Mouse (Mus musculus) neural tube, embryonic 13.5 days (tissue): ENCODE measurements around the gene Pgam1. TPM values are rescaled to one million over a fixed set of nuclear protein-coding genes. Genes with fewer than 3 reads are reported as not detected.
A peak's percentile ranks its signal among the peaks of the same experiment; 100 is the strongest.

Experiments
- ATAC-seq: fragments of 200-750 bp; cut with Nextera tagmentation; 2 replicates; pipeline ENCODE4 v1.8.0; 2017; ENCODE audit warnings: low read depth, mild to moderate bottlenecking, moderate TSS enrichment, moderate library complexity
- H3K27ac ChIP-seq: fragments of 300-500 bp; sonication (generic); replicated peaks from 2 replicates; pipeline ENCODE4 v1.5.1; 2015; ENCODE audit warnings: moderate library complexity, mild to moderate bottlenecking, inconsistent platforms
- H3K27me3 ChIP-seq: fragments of 300-500 bp; sonication (generic); 2 replicates; pipeline ENCODE4 v1.6.1; 2015; ENCODE audit warnings: mild to moderate bottlenecking, inconsistent platforms
- H3K36me3 ChIP-seq: fragments of 300-500 bp; sonication (generic); 2 replicates; pipeline ENCODE4 v1.6.1; 2015; ENCODE audit warnings: mild to moderate bottlenecking, inconsistent platforms
- H3K4me1 ChIP-seq: fragments of 300-500 bp; sonication (generic); replicated peaks from 2 replicates; pipeline ENCODE4 v1.6.1; 2015; ENCODE audit warnings: inconsistent platforms
- H3K4me2 ChIP-seq: fragments of 300-500 bp; sonication (generic); 2 replicates; pipeline ENCODE4 v1.6.1; 2015; ENCODE audit warnings: inconsistent platforms, mild to moderate bottlenecking, moderate library complexity
- H3K4me3 ChIP-seq: fragments of 300-500 bp; sonication (generic); 2 replicates; pipeline ENCODE4 v1.5.1; 2015; ENCODE audit warnings: mild to moderate bottlenecking, inconsistent platforms
- H3K9ac ChIP-seq: fragments of 300-500 bp; sonication (generic); 2 replicates; pipeline ENCODE4 v1.6.1; 2015; ENCODE audit warnings: moderate library complexity, mild to moderate bottlenecking, inconsistent platforms
- H3K9me3 ChIP-seq: fragments of 300-500 bp; sonication (generic); 2 replicates; pipeline ENCODE4 v1.6.1; 2016; ENCODE audit warnings: inconsistent platforms
- WGBS: fragments of 180-500 bp; shearing (Covaris S2); methylation state at CpG from one replicate; pipeline ENCODE4 v1.1.7; 2015; 5-methylcytosine and 5-hydroxymethylcytosine counted together
- polyA plus RNA-seq: library from polyadenylated mRNA; unstranded; fragments of >200 nt; fragmentation: Nextera tagmentation; extraction: Ambion mirVana; gene quantifications from 2 replicates; pipeline ENCODE4 v1.2.1, GENCODE M21; 2015

The Pgam1 gene
- polyA plus RNA-seq, 1 experiment from 2014 or later, result 458 TPM

DNA sequence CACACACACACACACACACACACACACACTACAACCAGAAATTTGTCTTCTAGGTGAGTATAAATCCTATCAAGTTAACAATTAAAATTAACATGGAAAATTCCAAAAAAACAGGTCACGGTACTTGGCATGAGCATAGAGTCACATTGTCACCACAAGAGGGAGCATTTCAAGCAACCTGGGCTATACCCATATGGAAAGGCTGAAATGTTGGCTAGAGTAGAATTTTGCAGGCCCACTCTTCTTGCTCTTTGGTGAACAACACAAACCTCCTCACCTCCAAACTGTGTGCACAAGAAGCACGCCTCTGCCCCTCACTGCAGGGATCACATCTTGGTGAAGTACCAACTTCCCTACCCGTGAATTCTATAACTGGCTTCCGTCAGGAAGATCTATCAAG is 12.9 kb upstream of the Pgam1 start:
- Histone ChIP-seq H3K9me3 (no peaks in the 10 kb centered on the region), H3K4me3 (no peak overlapping the region), H3K4me1 (peaks cover 19% of the 10 kb centered on the region), H3K27ac (no peak overlapping the region), H3K9ac (no peak overlapping the region), H3K4me2 (no peak overlapping the region), H3K36me3 (no peaks in the 10 kb centered on the region), H3K27me3 (no peaks in the 10 kb centered on the region)
- WGBS, result 52% methylated on average over 4 of the region's 4 CpGs
- ATAC-seq, result no peak

DNA sequence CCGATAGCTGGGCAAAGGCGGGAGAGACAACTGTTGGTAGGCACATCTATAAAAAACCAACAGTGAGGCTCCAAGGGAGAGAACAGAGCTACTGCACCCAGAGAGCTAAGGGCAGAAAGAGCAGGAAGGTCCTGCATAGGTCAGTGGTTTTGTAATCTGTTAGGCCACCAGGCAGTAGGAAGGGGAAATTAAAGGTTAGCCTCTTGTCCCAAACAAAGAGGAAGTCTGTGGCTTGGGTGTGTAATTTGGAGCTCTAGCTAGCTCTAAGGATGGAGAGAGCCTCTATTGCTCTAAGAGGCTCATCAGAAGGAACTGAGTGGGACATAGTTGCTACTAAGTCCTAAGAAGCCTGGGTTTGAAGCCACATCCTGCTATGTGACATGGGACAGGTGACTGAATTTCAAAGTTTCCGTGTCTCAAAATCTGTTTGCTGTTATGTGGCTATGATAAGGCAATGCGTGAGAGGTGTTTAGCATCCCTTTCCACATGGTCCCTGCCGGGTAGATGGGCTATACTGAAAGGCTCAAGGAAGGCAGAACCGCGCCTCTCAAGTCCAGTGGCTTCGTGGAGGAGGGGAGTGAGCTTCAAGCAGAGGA is 11.1 kb upstream of the Pgam1 start:
- WGBS, result 85% methylated on average over 8 of the region's 8 CpGs
- no peak overlapping the region for H3K27ac ChIP-seq
- H3K27me3 ChIP-seq, result no peaks in the 10 kb centered on the region
- H3K9me3 ChIP-seq, result no peaks in the 10 kb centered on the region
- no peak for ATAC-seq
- H3K4me3 ChIP-seq, result no peak overlapping the region
- peaks cover 7% of the 10 kb centered on the region for H3K4me1 ChIP-seq
- no peak overlapping the region for H3K4me2 ChIP-seq
- H3K9ac ChIP-seq, result no peak overlapping the region
- H3K36me3 ChIP-seq, result no peaks in the 10 kb centered on the region

DNA sequence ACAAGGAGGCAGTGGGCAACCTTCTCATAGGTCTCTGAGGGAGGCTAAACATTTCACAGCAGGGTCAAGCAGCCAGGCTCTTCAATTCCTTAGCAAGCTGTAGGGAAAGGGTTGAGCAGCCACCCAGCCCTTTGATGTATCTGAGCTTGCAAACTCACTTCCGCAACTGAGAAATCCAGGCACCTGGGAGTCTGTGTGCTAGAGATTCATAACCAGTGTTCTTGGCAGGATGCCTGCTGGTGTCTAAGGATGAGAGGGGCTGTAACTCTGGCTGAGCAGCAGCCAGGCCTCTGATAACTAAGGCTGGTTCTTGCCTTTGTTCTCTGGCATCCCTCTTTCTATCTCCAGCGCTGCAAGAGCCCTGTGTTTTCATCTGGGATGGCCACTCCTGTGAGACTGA is 10.0 kb upstream of the Pgam1 start:
- 49% methylated on average over 2 of the region's 2 CpGs for WGBS
- Histone ChIP-seq H3K4me1 (peaks cover 2% of the 10 kb centered on the region), H3K4me2 (no peak overlapping the region), H3K27me3 (no peaks in the 10 kb centered on the region), H3K36me3 (no peaks in the 10 kb centered on the region), H3K9me3 (no peaks in the 10 kb centered on the region), H3K9ac (0 out of 2 replicates have a peak overlapping the region, but pooled peaks have one; percentile 43), H3K4me3 (no peak overlapping the region), H3K27ac (no peak overlapping the region)
- no peak for ATAC-seq

DNA sequence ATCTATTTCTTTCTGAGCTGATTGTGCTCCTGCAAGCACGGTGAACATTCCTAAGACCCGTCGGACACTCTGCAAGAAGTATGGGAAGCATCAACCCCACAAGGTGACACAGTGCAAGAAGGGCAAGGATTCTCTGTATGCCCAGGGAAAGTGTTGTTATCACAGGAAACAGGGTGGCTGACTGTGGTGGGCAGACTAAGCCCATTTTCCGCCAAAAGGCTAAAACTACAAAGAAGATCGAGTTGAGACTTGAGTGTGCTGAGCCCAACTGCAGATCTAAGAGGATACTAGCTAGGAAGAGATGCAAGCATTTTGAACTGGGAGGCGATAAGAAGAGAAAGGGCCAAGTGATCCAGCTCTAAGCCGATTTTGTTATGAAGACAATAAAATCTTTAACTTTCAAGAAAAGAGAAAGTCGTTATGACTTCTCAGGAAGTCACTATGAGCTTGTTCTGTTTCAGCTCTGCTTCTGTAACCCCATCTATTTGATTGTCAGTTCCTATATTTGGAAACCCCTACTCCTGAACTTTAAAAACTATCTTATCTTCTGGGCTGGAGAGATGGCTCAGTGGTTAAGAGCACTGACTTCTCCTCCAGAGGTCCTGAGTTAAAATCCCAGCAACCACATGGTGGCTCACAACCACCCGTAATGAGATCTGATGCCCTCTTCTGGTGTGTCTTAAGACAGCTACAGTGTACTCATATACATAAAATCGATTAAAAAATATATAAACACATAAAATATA is 8.7 kb upstream of the Pgam1 start:
- no peak overlapping the region for H3K4me2 ChIP-seq
- no peaks in the 10 kb centered on the region for H3K36me3 ChIP-seq
- ATAC-seq, result no peak
- H3K9me3 ChIP-seq, result no peaks in the 10 kb centered on the region
- H3K9ac ChIP-seq, result no peak overlapping the region
- no peaks in the 10 kb centered on the region for H3K27me3 ChIP-seq
- 0 out of 2 replicates have a peak, but pooled peaks cover 6% of the 10 kb centered on the region for H3K4me1 ChIP-seq
- WGBS, result 90% methylated on average over 10 of the region's 10 CpGs
- no peak overlapping the region for H3K4me3 ChIP-seq
- no peak overlapping the region for H3K27ac ChIP-seq

DNA sequence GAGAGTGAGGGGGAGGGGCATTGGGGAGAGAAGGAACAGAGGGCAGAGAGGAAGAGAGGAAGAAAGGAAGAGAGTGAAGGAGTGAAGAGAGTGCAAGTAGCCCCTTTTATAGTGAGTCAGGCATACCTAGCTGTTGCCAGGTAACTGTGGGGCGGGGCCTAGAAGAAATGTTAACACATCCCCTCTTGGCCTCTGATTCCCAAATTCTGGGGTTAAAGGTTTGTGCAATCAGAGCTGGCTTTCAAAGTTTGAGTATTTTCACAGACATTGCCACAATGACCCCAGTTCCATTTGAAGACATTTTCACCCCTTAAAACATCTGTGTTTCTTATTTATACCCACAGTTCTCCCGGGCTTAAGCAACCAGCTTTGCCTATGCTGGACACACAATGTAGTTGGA is 6.5 kb upstream of the Pgam1 start:
- no peaks in the 10 kb centered on the region for H3K36me3 ChIP-seq
- ATAC-seq, result no peak
- no peak overlapping the region for H3K4me2 ChIP-seq
- no peak overlapping the region for H3K9ac ChIP-seq
- H3K27ac ChIP-seq, result no peak overlapping the region
- no peak overlapping the region for H3K4me3 ChIP-seq
- H3K9me3 ChIP-seq, result no peaks in the 10 kb centered on the region
- 89% methylated on average over 2 of the region's 2 CpGs for WGBS
- H3K4me1 ChIP-seq, result 0 out of 2 replicates have a peak, but pooled peaks cover 6% of the 10 kb centered on the region
- H3K27me3 ChIP-seq, result no peaks in the 10 kb centered on the region

DNA sequence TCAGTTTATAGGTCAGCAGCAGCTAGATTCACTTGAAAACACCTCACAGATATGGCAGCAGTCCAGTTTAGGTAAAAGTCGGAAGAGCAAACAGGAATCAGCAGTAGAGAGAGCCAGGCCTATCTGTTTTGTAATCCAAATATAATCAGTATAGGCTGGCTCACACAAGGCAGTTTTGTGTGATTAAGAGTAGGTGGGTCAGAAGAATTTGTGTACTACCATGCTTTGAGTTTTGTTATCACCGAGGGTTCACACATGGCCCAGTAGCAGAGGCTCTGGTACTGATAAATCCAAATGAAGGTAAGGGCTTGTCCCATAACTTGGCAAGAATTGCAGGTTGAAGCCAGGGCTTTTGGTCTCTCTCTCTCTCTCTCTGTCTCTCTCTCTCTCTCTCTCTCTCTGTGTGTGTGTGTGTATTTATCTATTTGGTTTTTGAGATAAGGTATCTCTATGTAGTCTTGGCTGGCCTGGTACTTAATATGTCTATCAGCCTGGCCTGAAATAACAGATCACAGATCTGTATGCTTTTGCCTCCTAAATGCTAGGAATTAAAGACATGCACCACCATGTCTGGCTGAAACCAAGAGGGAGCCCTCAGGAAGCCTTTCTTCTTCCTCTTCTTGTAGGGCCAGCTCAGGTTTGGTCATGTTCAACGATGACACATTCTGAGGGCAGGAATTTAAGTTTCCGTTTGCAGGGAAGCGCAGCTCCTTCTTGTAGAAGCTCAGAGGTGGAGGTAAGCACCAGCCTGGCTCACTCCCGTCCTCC is 5.2 kb upstream of the Pgam1 start:
- no peak for ATAC-seq
- 72% methylated on average over 6 of the region's 6 CpGs for WGBS

DNA sequence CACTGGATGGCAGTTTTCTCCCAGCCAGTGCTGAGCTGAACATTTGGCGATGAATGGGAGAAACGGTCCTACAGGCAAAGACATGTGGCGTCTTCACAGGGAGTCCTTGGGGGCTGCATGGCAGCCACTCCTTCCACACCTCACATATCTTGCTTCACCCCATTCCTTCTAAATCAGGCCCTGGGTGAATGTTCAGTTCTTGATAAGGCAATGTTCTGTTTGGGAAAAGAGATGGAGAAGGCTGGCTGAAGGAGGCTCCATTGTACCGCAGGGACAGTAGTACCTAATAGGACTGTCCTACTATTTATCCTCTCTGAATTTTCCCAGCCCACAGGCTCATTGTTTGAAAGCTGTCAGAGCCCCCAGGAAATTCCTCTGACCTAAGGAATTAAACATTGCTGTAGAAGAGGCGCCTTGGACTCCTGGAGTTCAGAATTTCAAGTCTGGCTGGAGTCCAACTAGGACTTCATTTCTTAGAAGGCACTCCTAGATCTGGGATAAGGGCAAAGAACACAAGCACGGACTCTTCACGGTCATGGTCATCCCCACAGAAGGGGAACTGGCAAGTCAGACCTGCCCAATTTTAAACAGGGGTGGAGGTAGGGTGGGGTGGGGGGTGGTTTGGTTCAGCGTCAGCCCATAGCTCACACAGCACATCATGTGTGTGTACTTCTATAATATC is 4.5 kb upstream of the Pgam1 start:
- ATAC-seq, result no peak
- WGBS, result 59% methylated on average over 8 of the region's 8 CpGs
- no peaks in the 10 kb centered on the region for H3K27me3 ChIP-seq
- H3K9ac ChIP-seq, result no peak overlapping the region
- no peaks in the 10 kb centered on the region for H3K36me3 ChIP-seq
- H3K4me1 ChIP-seq, result 0 out of 2 replicates have a peak, but pooled peaks cover 6% of the 10 kb centered on the region
- H3K4me3 ChIP-seq, result no peak overlapping the region
- H3K9me3 ChIP-seq, result no peaks in the 10 kb centered on the region
- no peak overlapping the region for H3K27ac ChIP-seq
- no peak overlapping the region for H3K4me2 ChIP-seq

More for the DNA sequence above, 5.2 kb upstream of the Pgam1 start:
- Histone ChIP-seq H3K4me2 (no peak overlapping the region), H3K4me3 (no peak overlapping the region), H3K9ac (no peak overlapping the region), H3K4me1 (0 out of 2 replicates have a peak, but pooled peaks cover 6% of the 10 kb centered on the region), H3K9me3 (no peaks in the 10 kb centered on the region), H3K36me3 (no peaks in the 10 kb centered on the region), H3K27me3 (no peaks in the 10 kb centered on the region), H3K27ac (no peak overlapping the region)

DNA sequence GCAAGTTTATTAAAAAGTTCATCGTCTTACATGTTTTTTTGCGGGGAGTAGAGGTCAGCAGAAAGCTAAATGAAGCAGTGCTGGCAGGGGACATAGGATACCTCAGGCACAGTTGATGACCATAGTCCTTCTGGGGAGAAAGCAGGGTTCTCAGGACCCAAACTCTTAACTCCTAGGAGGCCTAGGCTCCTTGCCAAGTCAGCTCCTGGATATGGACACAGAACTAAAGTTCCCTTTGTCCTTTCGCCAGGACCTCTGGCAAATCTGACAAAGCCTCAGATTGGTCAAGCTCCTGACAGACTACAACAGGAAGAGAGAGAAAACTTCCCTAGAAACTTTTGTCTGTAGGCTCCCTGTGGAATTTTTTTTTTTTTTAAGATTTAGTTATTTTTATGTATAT is 3.0 kb upstream of the Pgam1 start:
- Histone ChIP-seq H3K4me3 (no peak overlapping the region), H3K4me1 (peaks cover 17% of the 10 kb centered on the region), H3K4me2 (no peak overlapping the region), H3K9me3 (no peaks in the 10 kb centered on the region), H3K27ac (no peak overlapping the region), H3K9ac (no peak overlapping the region), H3K36me3 (no peaks in the 10 kb centered on the region), H3K27me3 (no peaks in the 10 kb centered on the region)
- no peak for ATAC-seq
- 88% methylated on average over 3 of the region's 3 CpGs for WGBS

DNA sequence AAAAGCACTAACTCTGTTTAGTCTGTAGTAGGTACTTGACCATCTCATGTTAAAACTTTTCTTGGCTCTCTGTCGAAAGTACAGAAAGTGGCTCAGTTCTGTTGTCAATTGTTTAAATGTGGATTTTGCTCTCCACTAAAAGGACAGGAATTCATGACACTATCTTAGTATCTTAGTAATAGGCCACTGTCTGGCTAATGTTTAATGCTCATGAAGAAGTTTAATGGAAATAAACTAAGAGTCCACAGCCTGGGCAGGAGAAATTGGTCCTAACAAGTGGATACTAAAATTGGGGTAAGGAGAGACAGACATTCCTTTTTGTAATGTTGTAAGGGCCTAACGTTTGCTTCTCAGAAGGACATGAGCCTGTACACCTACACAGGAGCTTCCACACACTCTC is 1.3 kb upstream of the Pgam1 start:
- Histone ChIP-seq H3K9ac (no peak overlapping the region), H3K36me3 (0 out of 2 replicates have a peak, but pooled peaks cover 9% of the 10 kb centered on the region), H3K9me3 (no peaks in the 10 kb centered on the region), H3K27ac (no peak overlapping the region), H3K4me1 (peaks cover 31% of the 10 kb centered on the region), H3K4me3 (no peak overlapping the region), H3K4me2 (no peak overlapping the region), H3K27me3 (no peaks in the 10 kb centered on the region)
- WGBS, result 90% methylated on average over 2 of the region's 2 CpGs
- ATAC-seq, result no peak

DNA sequence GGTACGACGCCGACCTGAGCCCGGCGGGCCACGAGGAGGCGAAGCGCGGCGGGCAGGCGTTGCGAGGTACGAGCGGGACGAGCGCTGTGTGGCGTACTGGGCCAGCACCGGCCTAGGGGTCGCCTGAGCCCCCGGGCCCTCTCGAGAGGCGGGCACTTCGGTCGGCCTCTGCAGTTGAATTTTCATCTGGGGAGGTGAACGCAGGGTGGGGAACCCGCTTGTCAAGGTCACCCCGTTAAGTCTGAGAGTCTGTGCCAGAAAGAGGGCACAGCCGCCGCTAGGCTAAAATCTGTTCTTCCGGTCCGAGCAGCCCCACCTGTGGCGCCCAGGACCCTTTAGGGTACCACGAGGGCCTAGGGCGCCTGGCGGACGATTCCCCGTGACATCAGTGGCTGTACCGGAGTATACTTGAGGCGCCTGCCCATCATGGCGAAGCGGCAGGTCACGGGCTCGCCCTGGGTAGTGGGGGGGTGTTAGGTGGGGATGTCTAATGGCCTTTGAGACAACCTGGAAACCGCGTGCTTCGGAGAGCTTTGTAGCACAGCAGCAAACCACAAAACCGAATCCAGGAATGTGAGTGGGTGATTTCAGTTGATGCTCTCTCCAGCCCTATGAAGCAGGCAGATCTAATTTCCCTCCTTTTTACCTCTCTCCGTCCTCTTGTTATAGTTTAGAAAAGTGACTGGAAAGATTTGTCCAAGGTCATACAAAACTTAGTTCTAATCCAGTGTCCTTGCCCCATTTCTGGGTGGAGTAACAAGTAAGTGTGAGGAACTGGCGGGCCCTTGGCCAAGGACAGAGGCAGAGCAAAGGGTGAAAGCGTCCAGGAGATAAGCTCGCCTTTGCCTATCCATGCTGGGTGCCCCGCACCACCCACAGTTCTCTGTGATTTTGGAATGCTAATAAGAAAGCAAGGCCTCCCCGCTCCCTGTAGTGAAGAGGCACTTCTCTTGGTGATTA is 678 bp downstream of the Pgam1 start:
- peak; percentile 82 for ATAC-seq
- Histone ChIP-seq H3K4me1 (peaks cover 26% of the 10 kb centered on the region), H3K27ac (peak overlapping the region; percentile 93), H3K4me3 (peak overlapping the region; percentile 96), H3K27me3 (no peaks in the 10 kb centered on the region), H3K9ac (peak overlapping the region; percentile 92), H3K4me2 (peak overlapping the region; percentile 79), H3K36me3 (peaks cover 27% of the 10 kb centered on the region), H3K9me3 (no peaks in the 10 kb centered on the region)
- under 1% methylated on average over 53 of the region's 53 CpGs for WGBS
